Mouse (Mus musculus) layer of hippocampus, postnatal 25 days (tissue): ENCODE measurements around the gene BC037034. TPM values are rescaled to one million over a fixed set of nuclear protein-coding genes. Genes with fewer than 3 reads are reported as not detected.

Experiments used
- DNase-seq, 2 experiments: peaks; one replicate each; pipeline ENCODE4 v3.0.0; 2022; ENCODE audit warnings: mixed read lengths in 2 of 2, low spot score in 1 of 2; ENCODE audit errors: extremely low spot score in 1 of 2
- total RNA-seq, 2 experiments: library from RNA; stranded (reverse); gene quantifications; 2 replicates each; pipeline ENCODE4 v1.2.3; 2021

BC037034 gene
- total RNA-seq = 10 to 100 TPM; 69.3 to 75.7 TPM

DNA sequence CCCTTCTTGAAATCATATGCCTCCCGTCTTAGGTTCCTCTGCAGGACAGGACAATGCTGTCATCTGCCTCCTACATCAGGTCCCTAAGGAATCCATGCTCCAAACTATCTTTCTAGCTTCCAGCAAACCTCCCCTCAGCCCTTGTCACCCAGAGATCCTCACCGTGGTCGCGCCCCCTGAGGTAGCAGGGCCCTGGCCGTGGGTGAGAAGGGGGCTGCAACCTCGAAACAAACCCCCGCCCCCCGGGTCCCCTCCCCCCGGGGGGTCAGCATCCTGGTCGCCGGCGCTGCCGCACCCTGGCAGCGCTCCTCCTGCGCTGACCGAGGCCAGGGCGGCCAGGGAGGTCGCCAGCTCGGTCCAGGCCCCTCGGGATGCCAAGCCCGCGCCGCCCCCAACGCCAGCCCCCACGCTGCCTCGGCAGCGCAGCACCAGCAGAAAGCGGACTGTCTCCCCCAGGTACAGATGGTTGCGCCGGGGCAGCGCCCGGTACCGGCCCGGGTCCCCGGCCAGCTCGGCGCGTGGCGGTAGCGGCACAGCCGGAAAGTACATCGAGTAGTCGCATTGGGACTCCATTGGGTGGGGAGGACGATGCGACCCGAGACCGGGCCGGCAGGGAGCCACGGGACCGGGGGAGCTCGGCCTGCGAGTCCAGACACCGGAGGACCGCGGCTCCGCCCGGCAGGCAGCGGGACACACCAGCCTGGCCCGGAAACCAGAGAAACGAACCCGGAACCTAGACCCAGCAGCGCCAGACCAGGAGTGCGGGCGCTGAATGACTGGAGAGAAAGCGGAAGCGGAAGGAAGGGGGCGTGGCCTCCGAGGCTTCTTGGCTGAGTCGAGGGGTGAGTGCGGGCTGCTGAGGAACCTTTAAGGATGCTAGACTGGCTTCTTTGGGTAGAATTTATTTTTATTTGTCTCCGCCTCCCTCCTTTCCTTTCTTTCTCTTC, at the start of gene BC037034:
TSS of gene BC037034 (minus strand) at position 774 of the 947 bp plus-strand sequence.
- DNase-seq = peak; percentile 84 to 85

DNA sequence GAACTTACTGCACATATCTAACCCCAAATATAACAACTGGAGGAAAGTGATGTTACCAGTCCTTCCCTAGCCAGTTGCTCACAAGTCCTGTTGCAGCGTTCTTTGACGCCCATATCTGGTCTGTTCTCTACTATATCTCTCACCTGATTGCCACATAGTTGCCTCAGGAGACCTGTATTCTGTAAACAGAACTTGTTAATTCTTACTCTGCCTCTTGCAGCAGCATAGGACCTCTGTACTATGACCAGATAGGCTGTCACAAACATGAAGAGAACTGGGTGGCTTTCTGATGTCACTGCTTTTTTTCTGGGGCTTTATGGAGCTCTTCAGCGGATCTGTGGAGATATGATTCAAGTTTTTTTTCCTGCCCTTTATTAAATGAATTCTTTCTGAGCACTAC, 49.0 kb upstream of the BC037034 start:
- no peak for DNase-seq

DNA sequence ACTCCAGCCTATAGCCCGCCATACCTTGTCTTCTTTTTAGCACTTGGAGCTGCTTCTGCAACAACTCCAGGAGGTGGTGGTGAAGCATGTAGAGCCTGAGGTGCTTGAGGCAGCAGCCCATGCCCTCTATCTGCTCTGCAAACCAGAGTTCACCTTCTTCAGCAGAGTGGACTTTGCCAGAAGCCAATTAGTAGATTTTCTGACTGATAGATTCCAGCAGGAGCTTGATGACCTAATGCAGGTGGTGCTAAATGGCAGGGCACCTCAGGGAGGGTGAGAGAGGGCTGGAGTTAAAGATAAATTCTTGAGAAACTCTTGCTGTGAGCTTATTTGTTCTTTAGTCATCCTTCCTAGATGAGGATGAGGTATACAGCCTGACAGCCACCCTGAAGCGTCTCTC, 35.8 kb upstream of the BC037034 start:
- no peak for DNase-seq

DNA sequence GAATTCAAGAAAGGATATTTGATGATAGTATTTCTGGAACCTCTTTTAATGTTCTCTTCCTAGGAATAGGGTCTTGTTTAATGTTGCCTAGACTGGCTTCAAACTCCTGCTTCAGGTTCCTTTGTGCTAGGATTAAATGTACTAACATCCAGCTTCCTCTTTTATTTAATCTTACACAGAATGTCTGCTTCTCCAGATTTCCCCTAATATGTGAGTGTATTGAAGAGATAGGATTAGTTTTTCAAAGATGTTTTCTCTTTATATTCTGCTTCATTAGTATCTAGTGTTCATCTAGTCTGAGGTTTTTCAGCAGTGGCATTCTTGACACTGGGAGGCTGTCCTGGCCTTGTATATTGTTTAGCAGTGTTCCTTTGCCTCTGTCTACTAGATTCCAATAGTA, 30.3 kb upstream of the BC037034 start:
- no peak for DNase-seq

DNA sequence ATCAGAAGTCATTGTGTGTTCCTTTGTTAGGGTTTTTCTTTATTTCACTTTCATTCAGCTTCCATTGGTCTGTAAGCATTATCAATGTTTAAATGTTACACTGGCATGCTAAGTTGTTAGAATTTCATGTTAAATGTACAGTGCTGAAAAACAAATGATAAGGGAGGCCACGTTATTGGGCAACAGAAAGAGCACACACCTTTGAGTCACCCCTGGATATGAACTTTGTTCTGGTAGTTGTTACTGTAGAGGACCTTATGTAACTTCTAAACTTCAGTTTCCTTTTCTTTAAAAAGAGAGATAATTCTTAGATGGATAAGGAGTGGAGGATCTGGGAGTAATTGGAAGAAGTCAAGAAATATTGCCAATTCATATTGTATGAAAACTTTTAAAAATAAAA, 27.8 kb upstream of the BC037034 start:
- no peak for DNase-seq

DNA sequence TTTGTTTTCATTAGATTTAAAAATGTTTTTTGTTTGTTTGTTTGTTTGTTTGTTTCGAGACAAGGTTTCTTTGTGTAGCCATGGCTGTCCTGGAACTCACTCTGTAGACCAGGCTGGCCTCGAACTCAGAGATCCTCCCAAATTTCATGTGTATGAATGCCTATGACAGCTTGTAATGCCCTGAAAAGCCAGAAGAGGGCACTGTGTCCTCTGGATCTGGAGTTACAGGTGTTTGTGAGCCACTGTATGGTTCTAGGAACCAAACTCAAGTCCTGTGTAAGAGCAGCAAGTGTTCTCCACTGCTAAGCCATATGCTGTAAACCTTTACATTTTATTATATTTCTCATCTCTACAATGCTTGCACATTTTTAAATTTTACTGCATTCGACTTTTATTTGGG, 24.0 kb upstream of the BC037034 start:
- DNase-seq = no peak

DNA sequence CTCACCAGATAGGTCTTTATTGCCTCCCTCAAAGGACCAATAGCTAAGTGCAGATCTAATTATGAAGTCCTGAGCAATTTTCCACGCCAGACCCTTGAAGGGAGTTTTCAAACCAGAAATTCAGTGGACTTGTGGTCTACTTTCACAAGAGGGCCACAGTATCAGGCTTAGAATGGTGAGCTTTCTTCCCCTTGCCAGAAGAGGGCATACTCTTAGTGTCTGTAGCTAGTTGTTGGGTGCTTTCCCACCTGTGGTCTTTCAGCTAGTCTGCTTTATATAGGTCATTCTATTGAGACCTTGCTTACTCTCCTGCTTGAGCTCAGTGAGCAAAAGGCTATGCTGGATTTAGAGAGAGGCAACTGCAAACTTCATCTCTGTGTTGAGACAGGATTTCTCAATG, 19.7 kb upstream of the BC037034 start:
- DNase-seq = no peak

DNA sequence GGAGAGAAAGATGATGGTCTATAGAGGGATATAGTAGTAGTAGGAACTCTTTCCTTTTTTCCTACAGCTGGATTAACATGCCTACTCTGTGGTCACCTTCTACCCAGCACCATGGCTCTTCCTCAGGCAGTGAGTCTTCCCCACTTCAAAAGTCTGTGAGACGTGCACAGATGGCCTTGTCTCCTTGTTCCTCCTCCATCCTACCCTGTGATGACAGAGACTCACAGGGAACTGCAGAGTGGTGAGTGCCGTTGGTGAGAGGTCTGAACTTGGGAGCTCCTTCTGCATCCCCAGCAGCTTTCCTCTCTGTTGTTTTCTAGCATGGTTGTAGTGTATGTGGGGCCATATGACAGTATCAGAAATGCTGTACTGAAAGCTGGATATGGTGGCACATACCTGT, 18.0 kb upstream of the BC037034 start:
- DNase-seq = no peak

DNA sequence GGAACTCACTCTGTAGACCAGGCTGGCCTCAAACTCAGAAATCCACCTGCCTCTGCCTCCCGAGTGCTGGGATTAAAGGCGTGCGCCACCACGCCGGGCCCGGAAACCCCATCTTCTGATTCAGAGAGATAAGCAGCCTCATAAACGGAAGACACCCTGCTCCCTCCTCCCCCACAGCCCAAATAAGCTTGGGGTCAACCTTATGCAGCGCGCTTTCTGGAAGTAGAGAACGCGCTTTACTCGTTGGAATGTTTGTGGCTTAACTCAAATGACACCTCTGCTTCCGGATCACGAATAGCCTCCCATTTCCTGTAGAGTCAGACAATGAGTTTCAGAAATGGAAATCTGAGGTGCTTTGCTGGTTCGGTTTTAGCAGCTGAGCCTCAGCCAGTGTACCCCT, 17.0 kb upstream of the BC037034 start:
- no peak for DNase-seq

DNA sequence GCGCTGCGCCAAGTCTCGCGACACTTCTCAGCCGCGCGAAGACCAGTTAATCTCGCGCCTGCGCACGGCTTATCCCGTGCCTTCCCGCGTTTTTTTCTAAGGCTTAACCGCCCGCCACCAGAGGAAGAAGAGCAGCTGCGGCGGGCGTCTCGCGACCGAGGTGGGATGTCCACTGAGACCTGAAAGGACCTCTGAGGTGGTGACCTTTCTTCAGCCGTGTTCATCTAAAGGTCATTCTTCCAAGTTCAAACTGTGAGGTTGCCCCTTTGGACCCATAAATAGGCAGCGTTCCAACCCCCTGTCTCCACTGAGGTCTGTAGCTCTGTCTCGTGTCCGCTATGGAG, 16.6 kb upstream of the BC037034 start:
- DNase-seq = no peak

DNA sequence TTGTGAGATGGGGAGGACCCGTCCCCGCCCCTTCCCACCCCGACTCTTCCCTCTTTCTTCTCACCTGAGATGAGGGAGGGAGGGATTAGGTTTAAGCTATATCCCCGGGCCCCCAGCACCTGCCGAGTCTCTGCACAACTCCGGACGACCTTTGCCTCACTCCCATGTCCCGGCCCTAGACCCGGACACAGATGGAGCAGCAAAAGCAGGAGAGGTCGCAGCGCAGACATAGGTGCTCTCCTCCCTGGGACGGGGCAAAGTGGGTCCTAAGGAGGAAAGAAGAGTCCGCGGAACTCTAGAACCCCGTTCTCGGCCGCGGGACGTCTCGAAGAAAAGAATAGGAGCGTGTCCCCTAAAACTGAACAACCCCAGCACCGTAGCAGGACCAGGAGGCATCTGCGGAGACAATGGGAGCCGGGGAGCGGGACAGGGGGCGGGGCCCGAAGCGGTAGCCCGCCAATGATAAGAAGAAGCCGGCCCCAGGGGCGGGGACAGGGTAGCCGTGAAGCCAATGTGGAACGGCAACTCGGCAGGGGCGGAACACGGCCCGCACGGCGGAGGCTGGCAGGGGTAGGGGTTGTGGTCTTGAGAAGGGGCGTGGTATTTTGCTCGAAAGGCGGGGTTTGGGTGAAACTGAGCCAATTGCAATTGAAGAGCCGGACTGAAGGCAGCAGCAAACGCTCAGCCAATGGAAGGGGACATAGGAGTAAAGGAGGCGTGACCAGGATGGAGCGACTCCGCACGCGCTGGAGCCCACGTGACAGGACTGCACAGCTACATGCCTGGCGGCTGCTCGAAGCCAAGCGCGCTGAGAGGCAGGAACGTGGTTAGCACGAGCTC, 16.0 kb upstream of the BC037034 start, which contains the start of the genes Gm43720, Gpc2 and Stag3:
TSS of gene Gm43720 (minus strand) at position 374 of the 840 bp plus-strand sequence.
TSS of gene Gpc2 (minus strand) at position 421 of the 840 bp plus-strand sequence.
TSS of gene Stag3 (plus strand) at position 656 of the 840 bp plus-strand sequence.
- DNase-seq = peak; percentile 59 to 65

DNA sequence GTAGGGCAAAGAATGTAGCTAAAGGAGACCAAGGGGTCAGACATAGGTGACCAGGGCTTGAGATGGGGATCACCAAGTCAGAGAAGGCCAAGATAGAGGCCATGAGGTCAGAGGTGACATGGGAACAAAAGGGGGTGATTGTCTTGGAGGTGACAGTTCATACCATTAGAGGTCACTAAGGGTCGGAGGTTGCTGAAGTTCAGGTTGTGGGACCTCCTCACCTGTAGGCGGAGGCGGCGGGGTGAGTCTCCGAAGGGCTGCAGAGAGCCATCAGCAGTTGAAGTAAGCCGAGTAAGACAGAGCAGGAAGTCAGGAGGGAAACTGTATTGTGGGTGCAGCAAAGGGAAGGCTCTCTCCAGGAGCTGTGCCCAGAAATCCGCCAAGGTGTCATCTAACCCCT, 14.2 kb upstream of the BC037034 start:
- DNase-seq = no peak

DNA sequence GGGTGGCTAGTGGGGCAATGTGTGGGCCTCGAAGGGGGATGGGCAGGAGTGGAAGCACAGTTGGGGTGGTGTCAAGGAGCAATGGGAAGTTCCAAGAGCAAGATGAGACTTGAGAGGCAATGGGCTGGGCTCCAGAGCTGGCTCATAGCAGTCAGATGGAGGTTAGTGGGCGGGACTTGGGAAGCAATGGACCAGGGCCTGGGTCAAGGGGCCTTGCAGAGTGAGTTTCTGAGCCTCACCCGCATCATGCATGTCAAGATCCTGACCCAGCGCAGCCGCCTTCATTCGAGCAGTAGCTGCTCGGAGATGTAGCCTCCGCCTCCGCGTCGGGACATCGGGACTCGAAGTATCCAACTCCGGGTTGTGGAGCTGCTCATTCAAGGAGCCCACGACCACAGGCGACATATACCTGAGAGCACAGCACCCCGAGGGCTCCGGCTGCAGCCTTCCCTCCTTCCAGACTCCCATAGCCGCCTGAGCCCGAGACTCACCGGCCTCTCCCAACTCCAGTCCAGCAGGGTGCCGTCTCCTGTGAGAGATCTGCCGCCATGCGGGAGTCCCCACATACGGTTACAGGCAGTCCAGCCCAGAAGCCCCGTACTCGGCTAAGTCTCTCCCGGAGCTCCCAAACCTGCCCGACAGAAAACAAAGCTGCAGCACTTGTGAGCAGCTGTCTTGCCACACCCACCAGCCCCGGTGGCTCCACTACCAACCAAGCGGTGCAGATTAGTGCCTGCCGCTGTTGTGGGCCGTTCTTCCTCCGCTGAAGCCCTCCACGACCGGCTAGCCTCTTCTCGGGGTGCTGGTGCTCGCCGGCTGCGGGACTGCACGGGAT, 11.6 kb upstream of the BC037034 start:
- no peak for DNase-seq

DNA sequence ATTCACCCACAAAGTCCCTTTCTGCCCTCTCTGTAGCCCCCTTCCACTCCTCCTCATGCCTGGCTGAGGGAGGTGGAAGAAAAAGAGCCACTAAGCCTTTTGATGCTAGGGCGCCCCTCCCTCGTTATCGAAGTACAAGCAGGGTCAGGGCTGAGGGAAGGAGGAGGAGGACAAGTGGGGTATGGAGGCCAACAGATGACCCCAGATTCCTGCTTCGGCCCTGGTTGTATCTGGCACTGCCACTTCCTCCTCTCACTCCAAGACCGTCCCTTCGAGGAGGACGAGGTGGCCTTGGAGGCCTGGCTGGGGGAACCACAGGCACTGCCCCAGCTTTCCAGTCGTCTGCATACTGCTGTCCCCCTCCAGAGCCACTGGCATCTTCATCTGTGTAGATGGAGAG, 10.4 kb upstream of the BC037034 start:
- DNase-seq = no peak

DNA sequence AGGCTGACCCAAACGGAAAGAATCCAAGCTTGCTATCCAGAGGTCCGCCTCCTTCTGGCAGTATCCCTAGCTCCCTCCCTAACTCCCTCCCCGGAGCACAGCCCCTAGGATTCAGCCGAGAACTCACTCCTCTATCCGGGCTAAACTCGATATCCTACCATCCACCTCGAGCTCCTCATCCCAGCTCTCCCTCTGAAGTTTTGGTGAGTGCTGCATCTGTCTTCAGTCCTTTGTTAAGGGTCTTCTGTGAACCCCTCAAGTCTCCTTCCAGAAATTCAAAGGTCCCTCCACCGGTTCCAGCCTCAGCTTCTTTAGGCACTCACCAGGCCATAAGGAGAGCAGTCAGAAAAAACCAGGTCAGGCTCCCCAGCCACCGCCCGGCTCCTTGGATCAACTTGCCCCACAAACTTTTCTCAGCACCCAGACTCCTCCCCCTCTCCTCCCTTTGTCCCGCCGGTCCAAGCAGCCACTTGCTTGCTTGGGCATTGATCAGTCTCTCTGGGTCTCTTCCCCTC, 8.6 kb upstream of the BC037034 start, which contains the start of gene Gal3st4:
TSS of gene Gal3st4 (minus strand) at position 432 of the 515 bp plus-strand sequence.
- DNase-seq = no peak

DNA sequence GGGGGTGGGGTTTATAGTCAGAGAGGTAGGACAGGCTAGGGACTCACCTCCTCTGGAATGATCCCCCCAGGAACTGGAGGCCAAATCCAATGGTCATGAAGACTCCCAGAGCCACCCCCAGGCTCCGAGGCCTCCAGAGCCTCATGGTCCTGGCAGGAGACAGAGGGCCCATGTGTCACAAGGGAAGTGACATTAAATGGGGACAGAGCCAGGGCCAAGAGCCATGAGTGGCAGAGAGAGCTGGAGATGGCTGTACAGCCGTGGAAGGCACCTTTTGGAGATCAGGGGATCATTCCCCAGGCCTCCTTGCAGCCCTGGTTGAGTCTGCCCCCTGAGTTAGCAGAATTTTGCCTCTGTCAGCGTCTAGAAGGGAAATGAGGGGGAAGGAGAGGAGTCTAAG, 7.4 kb upstream of the BC037034 start:
- no peak for DNase-seq

DNA sequence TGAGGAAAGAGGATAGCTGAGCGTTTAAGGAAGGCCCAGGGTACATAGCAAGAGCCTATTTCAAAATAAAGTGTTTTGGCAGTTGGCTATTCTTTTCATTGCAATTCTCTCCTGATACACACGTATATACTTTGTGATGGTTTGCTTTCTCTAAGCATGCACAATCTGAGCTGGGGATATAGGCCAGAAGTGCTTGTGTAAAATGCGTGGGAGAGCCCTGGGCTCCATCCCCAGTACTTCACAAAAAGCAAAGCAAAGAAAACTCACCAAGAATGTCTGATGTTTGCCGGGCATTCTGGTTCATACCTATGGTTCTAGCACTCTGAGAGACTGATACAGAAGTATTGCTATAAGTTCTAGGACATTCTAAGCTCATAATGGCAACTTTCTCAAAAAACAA, 5.1 kb upstream of the BC037034 start:
- no peak for DNase-seq

DNA sequence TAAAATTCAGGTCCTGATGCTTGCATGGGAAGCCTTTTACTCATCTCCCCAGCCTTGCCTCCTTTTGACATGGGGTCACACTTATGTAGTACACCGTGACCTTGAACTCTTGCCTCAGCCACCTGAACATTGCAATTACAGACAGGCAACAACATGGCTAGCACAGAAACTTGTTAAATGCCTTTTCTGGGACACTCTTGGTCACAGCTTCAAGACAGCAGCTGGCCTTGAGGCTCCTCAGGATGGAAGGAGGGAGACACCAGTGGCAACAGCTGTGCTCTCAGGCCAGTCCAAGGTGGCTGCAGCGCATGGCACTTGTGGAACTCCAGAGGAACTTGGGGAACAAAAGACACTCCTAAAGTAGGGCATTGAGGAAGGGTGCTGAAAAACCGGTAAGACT, 3.3 kb upstream of the BC037034 start:
- no peak for DNase-seq

DNA sequence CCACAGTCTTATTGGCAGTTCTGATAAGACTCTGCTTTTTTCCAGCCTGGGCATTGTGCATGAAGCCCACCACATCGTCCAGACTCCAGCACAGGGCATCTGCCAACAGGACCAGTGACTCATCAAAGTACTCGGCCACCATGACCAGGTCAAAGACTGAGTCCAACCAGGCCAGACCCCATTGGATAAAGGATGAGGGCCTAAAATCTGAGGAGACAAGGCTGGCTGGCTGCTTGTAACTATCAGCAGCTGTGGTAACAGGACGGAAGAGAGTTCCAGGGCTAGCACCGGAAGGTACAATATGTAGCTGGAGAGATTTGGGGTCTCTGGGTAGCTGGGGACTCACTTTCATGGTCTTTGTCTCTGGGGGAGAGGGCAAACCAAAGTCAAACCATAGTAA, 1.9 kb upstream of the BC037034 start:
- peak in 1 of 2 experiments; percentile 7 for DNase-seq

DNA sequence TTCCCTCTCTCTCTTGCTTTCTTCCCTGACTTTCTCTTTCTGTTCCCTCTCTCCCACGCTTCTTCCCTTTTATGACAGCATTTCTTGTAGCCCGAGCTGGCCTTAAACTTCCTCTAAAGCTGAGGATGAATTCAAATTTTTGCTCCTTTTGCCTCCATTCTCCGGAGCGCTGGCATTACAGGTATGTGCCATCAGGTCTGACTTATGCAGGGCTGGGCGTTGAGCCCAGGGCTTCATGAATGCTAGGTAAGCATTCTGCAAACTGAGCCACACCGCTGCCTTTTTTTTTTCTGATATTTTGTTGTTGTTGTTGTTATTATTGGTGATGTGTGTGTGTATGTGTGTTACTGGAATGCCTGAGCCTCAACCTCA, 360 bp upstream of the BC037034 start:
- DNase-seq = peak in 1 of 2 experiments; percentile 5
